Mouse (Mus musculus): ENCODE results near the gene Gm14151. TPM values are rescaled to one million over a fixed set of nuclear protein-coding genes. Genes with fewer than 3 reads are reported as not detected.

The Gm14151 gene
- not detected in 2 replicates for polyA plus RNA-seq (2012; rRNA removed)

GRCm38 (mm10) chr2:151092250-151092649, at the start of gene Gm14151:
Gene Gm14151, minus strand, starts transcription at chr2:151092350.

GRCm38 (mm10) chr2:151097945-151098344, 5.8 kb upstream of the Gm14151 start, which contains the start of gene Gm14147:
Gene Gm14147, plus strand, starts transcription at chr2:151098245.

DNA sequence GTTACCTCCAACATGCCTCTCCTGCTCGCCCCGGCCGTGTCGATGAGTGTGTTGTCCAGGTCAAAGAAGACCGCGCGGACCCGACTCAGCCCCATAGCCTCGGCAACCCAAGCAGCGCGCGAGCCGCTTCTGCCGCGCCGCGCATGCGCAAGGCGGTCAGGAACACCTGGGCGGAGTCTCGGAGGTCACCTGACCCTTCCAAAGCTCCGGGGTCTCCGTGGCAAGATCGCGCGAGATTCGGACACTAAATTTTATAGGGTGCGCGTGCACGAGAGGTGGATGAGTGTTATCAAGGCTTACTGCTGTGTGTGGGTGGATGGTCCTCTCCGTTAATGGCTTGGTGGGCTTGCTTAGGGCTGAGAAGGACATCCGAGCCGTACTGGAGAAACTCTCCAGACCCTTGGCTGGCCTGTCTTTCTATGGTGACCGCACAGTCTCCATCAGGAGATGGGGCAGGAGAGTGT, 52.9 kb downstream of the Gm14151 start, which contains the start of the genes Ninl and Nanp:
TSS of gene Ninl (minus strand) at position 151 of the 464 bp plus-strand sequence.
TSS of gene Nanp (minus strand) at position 167 of the 464 bp plus-strand sequence.

Other genes starting within 250 kb of the Gm14151 start
- 9.8 and 11.2 TPM in 2 replicates for gene Abhd12, start 187.6 kb downstream of the Gm14151 start, polyA plus RNA-seq (2012; rRNA removed)
- 29.7 and 35.4 TPM in 2 replicates for gene Gins1, start 186.9 kb downstream of the Gm14151 start, polyA plus RNA-seq (2012; rRNA removed)
- gene Ninl, start 53.0 kb downstream of the Gm14151 start, polyA plus RNA-seq (2012; rRNA removed): 13.8 and 17.0 TPM in 2 replicates
- gene Nanp, start 53.0 kb downstream of the Gm14151 start, polyA plus RNA-seq (2012; rRNA removed): 28.0 and 31.8 TPM in 2 replicates
- gene Gm14147, start 5.9 kb upstream of the Gm14151 start, polyA plus RNA-seq (2012; rRNA removed): not detected in 2 replicates

All from liver, embryonic 14 days (tissue).